Mouse (Mus musculus) MEL (cell line): ENCODE data around the gene Armh1. TPM values are rescaled to one million over a fixed set of nuclear protein-coding genes. Genes with fewer than 3 reads are reported as not detected.

Experiments used
- DNase-seq: peaks from one replicate; pipeline ENCODE4 v3.0.0; 2011; ENCODE audit warnings: low read depth, low spot score
- H3K27ac ChIP-seq: 2 replicates; pipeline ENCODE4 v1.5.1; 2012; ENCODE audit warnings: low read depth, mild to moderate bottlenecking, control low read depth, low read length, moderate library complexity; ENCODE audit not compliant: control insufficient read depth
- H3K27me3 ChIP-seq, 2 experiments: fragments of 150-350 bp in 1 of 2; sonication (generic) in 1 of 2; 2 replicates each; pipeline ENCODE4 v1.6.1; 2012; ENCODE audit warnings: low read length in 2 of 2, mild to moderate bottlenecking in 2 of 2, improper control_type of control experiment in 1 of 2, moderate library complexity in 1 of 2; ENCODE audit not compliant: insufficient read depth in 2 of 2, control insufficient read depth in 1 of 2
- H3K36me3 ChIP-seq, 2 experiments: 2 replicates each; pipeline ENCODE4 v1.6.1; 2012 to 2014; ENCODE audit warnings: low read length in 2 of 2, improper control_type of control experiment in 1 of 2, inconsistent platforms in 1 of 2, mild to moderate bottlenecking in 1 of 2; ENCODE audit not compliant: insufficient read depth in 2 of 2, control insufficient read depth in 1 of 2
- H3K4me1 ChIP-seq, 2 experiments: fragments of 150-350 bp in 1 of 2; sonication (generic) in 1 of 2; 2 replicates each; pipeline ENCODE4 v1.6.1; 2012; ENCODE audit warnings: low read length in 2 of 2, improper control_type of control experiment in 1 of 2, mild to moderate bottlenecking in 1 of 2; ENCODE audit not compliant: insufficient read depth in 2 of 2, control insufficient read depth in 1 of 2
- H3K4me3 ChIP-seq, 2 experiments: fragments of 150-350 bp in 1 of 2; sonication (generic) in 1 of 2; 2 replicates each; pipeline ENCODE4 v1.5.1; 2012; ENCODE audit warnings: low read depth in 2 of 2, low read length in 2 of 2, mild to moderate bottlenecking in 2 of 2, moderate library complexity in 2 of 2, control low read depth in 1 of 2, improper control_type of control experiment in 1 of 2; ENCODE audit not compliant: control insufficient read depth in 1 of 2, insufficient read depth in 1 of 2
- H3K79me2 ChIP-seq: 2 replicates; pipeline ENCODE4 v1.6.1; 2012; ENCODE audit warnings: mild to moderate bottlenecking, low read length, moderate library complexity; ENCODE audit not compliant: control insufficient read depth, poor library complexity, insufficient read depth
- H3K9ac ChIP-seq: 2 replicates; pipeline ENCODE4 v1.6.1; 2012; ENCODE audit warnings: low read depth, mild to moderate bottlenecking, control low read depth, low read length, moderate library complexity; ENCODE audit not compliant: control insufficient read depth, poor library complexity, severe bottlenecking
- H3K9me3 ChIP-seq: fragments of 150-350 bp; sonication (generic); replicated peaks from 2 replicates; pipeline ENCODE4 v1.6.1; 2012; ENCODE audit warnings: mild to moderate bottlenecking, low read length, improper control_type of control experiment, moderate library complexity; ENCODE audit not compliant: insufficient read depth
- BHLHE40 ChIP-seq: IDR thresholded peaks from 2 replicates; pipeline ENCODE4 v1.6.1; 2012; ENCODE audit warnings: low read depth, mild to moderate bottlenecking, inconsistent platforms, low read length, improper control_type of control experiment, borderline replicate concordance
- E2F4 ChIP-seq: IDR thresholded peaks from 2 replicates; pipeline ENCODE4 v1.6.1; 2011; ENCODE audit warnings: low read depth, low read length, improper control_type of control experiment, borderline replicate concordance
- ELF1 ChIP-seq: IDR thresholded peaks from 2 replicates; pipeline ENCODE4 v1.6.1; 2014; ENCODE audit warnings: low read depth, mild to moderate bottlenecking, inconsistent platforms, low read length, improper control_type of control experiment, moderate library complexity
- GABPA ChIP-seq: IDR thresholded peaks from 2 replicates; pipeline ENCODE4 v1.6.1; 2012; ENCODE audit warnings: low read depth, mild to moderate bottlenecking, inconsistent platforms, low read length, improper control_type of control experiment, moderate library complexity
- HCFC1 ChIP-seq: IDR thresholded peaks from 2 replicates; pipeline ENCODE4 v1.6.1; 2012; ENCODE audit warnings: low read depth, mild to moderate bottlenecking, inconsistent platforms, low read length, improper control_type of control experiment, moderate library complexity
- JUND ChIP-seq: IDR thresholded peaks from 2 replicates; pipeline ENCODE4 v1.6.1; 2011; ENCODE audit warnings: low read depth, mild to moderate bottlenecking, improper control_type of control experiment, low read length
- KAT2A ChIP-seq: conservative IDR thresholded peaks from 2 replicates; pipeline ENCODE4 v1.6.1; 2012; ENCODE audit warnings: low read depth, low read length, improper control_type of control experiment, inconsistent platforms
- MAX ChIP-seq: IDR thresholded peaks from 2 replicates; pipeline ENCODE4 v1.6.1; 2011; ENCODE audit warnings: low read length, improper control_type of control experiment
- MAZ ChIP-seq: IDR thresholded peaks from 2 replicates; pipeline ENCODE4 v1.6.1; 2012; ENCODE audit warnings: low read depth, mild to moderate bottlenecking, inconsistent platforms, low read length, improper control_type of control experiment
- MEF2A ChIP-seq: IDR thresholded peaks from 2 replicates; pipeline ENCODE4 v1.6.1; 2014; ENCODE audit warnings: low read depth, mild to moderate bottlenecking, inconsistent platforms, low read length, improper control_type of control experiment; ENCODE audit not compliant: poor library complexity, insufficient replicate concordance, severe bottlenecking; ENCODE audit errors: extremely low read depth
- MXI1 ChIP-seq: IDR thresholded peaks from 2 replicates; pipeline ENCODE4 v1.6.1; 2011; ENCODE audit warnings: mild to moderate bottlenecking, low read depth, low read length, improper control_type of control experiment
- NRF1 ChIP-seq: IDR thresholded peaks from 2 replicates; pipeline ENCODE4 v1.6.1; 2014; ENCODE audit warnings: low read depth, mild to moderate bottlenecking, inconsistent platforms, low read length, improper control_type of control experiment, moderate library complexity; ENCODE audit not compliant: poor library complexity, insufficient read depth, severe bottlenecking
- POLR2A ChIP-seq, 2 experiments: IDR thresholded peaks; 2 replicates each; pipeline ENCODE4 v1.6.1; 2011 to 2012; ENCODE audit warnings: low read length in 2 of 2, mild to moderate bottlenecking in 2 of 2, control low read depth in 1 of 2, improper control_type of control experiment in 1 of 2, low read depth in 1 of 2, moderate library complexity in 1 of 2; ENCODE audit not compliant: control insufficient read depth in 1 of 2, insufficient read depth in 1 of 2, poor library complexity in 1 of 2
- RCOR1 ChIP-seq: IDR thresholded peaks from 2 replicates; pipeline ENCODE4 v1.6.1; 2012; ENCODE audit warnings: low read depth, mild to moderate bottlenecking, inconsistent platforms, low read length, improper control_type of control experiment
- SMC3 ChIP-seq: IDR thresholded peaks from 2 replicates; pipeline ENCODE4 v1.6.1; 2011; ENCODE audit warnings: low read depth, low read length, improper control_type of control experiment
- TAL1 ChIP-seq: IDR thresholded peaks from 2 replicates; pipeline ENCODE4 v1.6.1; 2012; ENCODE audit warnings: mild to moderate bottlenecking, inconsistent platforms, low read length, moderate library complexity, mixed read lengths
- TBP ChIP-seq: IDR thresholded peaks from 2 replicates; pipeline ENCODE4 v1.8.0; 2011; ENCODE audit warnings: low read depth, low read length, improper control_type of control experiment
- TCF12 ChIP-seq: IDR thresholded peaks from 2 replicates; pipeline ENCODE4 v1.6.1; 2014; ENCODE audit warnings: low read depth, mild to moderate bottlenecking, inconsistent platforms, low read length, improper control_type of control experiment, moderate library complexity
- USF2 ChIP-seq, 2 experiments: IDR thresholded peaks; 2 replicates each; pipeline ENCODE4 v1.6.1; 2011 to 2012; ENCODE audit warnings: improper control_type of control experiment in 2 of 2, low read length in 2 of 2, borderline replicate concordance in 1 of 2, inconsistent platforms in 1 of 2, low read depth in 1 of 2, mild to moderate bottlenecking in 1 of 2; ENCODE audit not compliant: insufficient read depth in 1 of 2
- ZKSCAN1 ChIP-seq: IDR thresholded peaks from 2 replicates; pipeline ENCODE4 v1.6.1; 2012; ENCODE audit warnings: low read depth, mild to moderate bottlenecking, inconsistent platforms, low read length, improper control_type of control experiment, moderate library complexity
- ZMIZ1 ChIP-seq: IDR thresholded peaks from 2 replicates; pipeline ENCODE4 v1.6.1; 2012; ENCODE audit warnings: low read depth, mild to moderate bottlenecking, inconsistent platforms, low read length, improper control_type of control experiment, moderate library complexity
- polyA plus RNA-seq, 2 experiments: library from polyadenylated mRNA; stranded (reverse) in 1 of 2; unstranded in 1 of 2; fragments of >175 nt in 1 of 2; fragments of >200 nt in 1 of 2; gene quantifications; 2 replicates each; pipeline versions ENCODE4 v1.2.1 to v1.2.4; 2012; ENCODE audit warnings: low replicate concordance in 2 of 2, low read depth in 1 of 2; ENCODE audit not compliant: insufficient read length in 2 of 2, insufficient read depth in 1 of 2, missing spikeins in 1 of 2
- total RNA-seq: library from RNA; depleted of rRNA; stranded (reverse); fragments of 300-350 nt; gene quantifications from 2 replicates; pipeline ENCODE4 v1.2.3, GENCODE M21; 2012

Gene Armh1
- total and polyA plus RNA-seq, 3 experiments = not detected

DNA sequence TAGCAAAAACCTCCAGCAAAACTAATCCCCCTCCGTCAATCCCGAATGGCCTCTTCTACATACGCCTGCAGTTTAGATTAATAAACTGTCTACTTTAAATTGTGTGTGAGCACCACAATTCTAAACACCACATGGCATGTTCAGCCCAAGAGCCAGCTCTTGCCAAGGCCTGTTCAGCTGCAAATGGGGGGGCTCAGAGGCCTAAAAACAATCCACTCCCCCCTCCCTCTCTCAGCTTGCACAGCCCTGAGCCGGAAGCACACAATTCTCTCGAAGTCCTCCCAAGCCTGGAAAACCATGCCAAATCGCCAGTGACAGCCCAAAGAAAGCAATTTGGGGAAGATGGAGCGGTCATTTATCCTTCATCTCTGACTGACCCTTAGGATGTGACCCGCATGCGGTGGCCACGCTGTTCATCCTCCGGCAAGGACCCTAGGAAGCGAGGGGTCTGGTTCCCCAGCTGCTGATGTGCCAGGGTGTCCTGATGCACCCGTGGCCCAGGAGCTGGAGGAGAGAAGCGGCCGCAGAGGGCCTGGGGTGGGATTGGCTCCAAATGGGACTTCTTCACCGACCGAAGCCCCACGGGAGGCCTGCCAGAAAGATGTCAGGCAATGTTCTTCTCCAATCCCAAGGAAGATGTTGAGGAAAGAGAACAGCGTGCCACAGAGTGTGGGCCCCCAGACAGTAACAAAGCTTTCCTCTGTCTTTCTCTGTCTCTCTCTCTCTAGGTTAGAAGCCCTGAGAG, 45.1 kb upstream of the Armh1 start:
- no peaks in the 10 kb centered on the region for H3K79me2 ChIP-seq
- no peaks in the 10 kb centered on the region for H3K9me3 ChIP-seq
- H3K27me3 ChIP-seq = peaks cover 0 to 5% of the 10 kb centered on the region in 2 experiments; a peak in 3 of 4 replicates
- TF ChIP-seq ELF1 (no peak), MAZ (no peak), TBP (no peak), HCFC1 (no peak), MXI1 (no peak), SMC3 (no peak), BHLHE40 (no peak), NRF1 (no peak), MEF2A (no peak)
- no peaks in the 10 kb centered on the region for H3K36me3 ChIP-seq
- no peaks in the 10 kb centered on the region for H3K4me1 ChIP-seq
- no peak overlapping the region for H3K27ac ChIP-seq
- no peak overlapping the region for H3K4me3 ChIP-seq
- no peak for DNase-seq
- no peak overlapping the region for H3K9ac ChIP-seq

DNA sequence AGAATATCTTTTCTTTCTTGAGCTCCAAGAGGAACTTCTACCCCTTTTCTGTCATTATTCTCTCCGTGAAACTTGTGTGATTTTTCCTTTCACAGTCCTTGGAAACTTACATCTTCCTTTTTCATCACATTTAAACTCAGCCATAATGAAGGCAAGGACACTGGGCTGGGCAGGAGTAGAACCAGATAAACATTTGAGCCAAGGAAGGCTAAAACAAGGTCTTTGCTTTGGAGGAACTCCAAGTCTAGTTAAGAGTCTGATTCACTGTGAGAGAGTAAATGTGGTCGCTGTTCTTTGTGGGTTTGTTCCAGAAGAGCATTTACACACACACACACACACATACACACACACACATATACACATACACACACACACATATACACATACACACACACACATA, 39.8 kb upstream of the Armh1 start:
- Histone ChIP-seq H3K9ac (no peak overlapping the region), H3K27ac (no peak overlapping the region), H3K4me1 (peaks cover 3 to 14% of the 10 kb centered on the region in 2 experiments), H3K27me3 (no peaks in the 10 kb centered on the region), H3K9me3 (no peaks in the 10 kb centered on the region), H3K36me3 (peaks cover 2 to 4% of the 10 kb centered on the region in 2 experiments; a peak in 2 of 4 replicates), H3K79me2 (peaks cover 16% of the 10 kb centered on the region), H3K4me3 (no peak overlapping the region)
- TF ChIP-seq ZKSCAN1 (0 out of 2 replicates have a peak, but pooled peaks have one; percentile 30), POLR2A (IDR thresholded peaks at IDR 0.05; ENCODE audit: control insufficient read depth in 1 of 2, insufficient read depth in 1 of 2, low read depth in 1 of 2, low read length in 2 of 2, poor library complexity in 1 of 2) (no peak), BHLHE40 (no peak)
- DNase-seq = no peak

DNA sequence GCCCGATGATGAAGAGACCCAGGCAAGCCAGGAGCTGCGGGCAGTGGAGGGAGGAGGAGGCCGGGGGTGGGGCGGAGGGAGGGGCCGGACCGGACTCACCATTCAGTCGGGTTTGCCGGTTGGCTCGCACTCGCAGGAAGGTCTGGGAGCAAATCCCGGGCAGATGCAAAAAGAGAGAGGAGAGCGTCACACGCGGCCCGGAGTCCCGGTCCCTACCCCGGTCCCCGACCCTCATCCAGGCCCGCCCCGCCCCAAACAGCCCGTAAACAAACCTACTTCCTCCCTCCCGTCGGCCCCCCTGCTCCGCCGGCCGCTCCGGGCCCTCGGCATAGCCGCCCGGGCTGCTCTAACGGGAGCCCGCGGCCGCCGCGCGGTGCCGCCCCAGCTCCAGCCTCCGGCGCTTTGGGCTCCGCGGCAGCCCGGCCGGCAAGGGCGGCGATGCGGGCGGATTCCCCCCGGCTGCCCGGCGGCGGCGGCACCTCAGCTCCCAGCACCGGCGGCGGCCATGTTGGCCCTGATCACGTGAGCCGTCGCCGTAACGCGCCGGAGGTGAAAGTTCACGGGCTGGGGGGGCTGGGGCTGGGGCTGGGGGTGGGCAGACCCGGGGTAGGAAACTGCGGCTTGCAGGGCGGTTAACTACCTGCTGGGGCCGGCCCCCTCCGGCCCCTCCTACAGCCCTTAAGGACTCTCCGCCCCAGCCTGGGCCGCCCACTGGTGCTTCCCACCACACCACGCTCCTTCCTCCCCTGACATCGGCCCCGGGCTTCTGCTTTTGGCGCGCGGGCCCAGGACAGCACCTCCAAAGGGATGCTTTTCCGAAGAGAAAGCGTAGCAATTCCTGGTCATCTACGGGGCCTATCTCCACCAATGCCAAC, 37.2 kb upstream of the Armh1 start:
- DNase-seq = peak; percentile 93
- peaks cover 18% of the 10 kb centered on the region for H3K79me2 ChIP-seq
- TF ChIP-seq TCF12 = 0 out of 2 replicates have a peak, but pooled peaks have one; percentile 24
- no peak for TF ChIP-seq JUND
- 0 out of 2 replicates have a peak, but pooled peaks have one; percentile 70 for TF ChIP-seq MAX
- no peak for TF ChIP-seq E2F4
- no peak for TF ChIP-seq TAL1
- TF ChIP-seq NRF1 = no peak
- TF ChIP-seq ZMIZ1 = no peak; the same call in 1 of the 2 replicates
- TF ChIP-seq MXI1 = peak; percentile 73
- TF ChIP-seq MEF2A = no peak
- TF ChIP-seq SMC3 = no peak
- no peak for TF ChIP-seq RCOR1
- peak in 1 of 2 experiments; percentile 66; a peak in 2 of 4 replicates for TF ChIP-seq USF2 (IDR thresholded peaks at IDR 0.05; ENCODE audit: borderline replicate concordance in 1 of 2, insufficient read depth in 1 of 2, low read depth in 1 of 2, low read length in 2 of 2)
- no peak for TF ChIP-seq KAT2A
- no peak for TF ChIP-seq GABPA

More for the DNA sequence above, 37.2 kb upstream of the Armh1 start:
- no peaks in the 10 kb centered on the region for H3K9me3 ChIP-seq
- peak overlapping the region; percentile 90 for H3K9ac ChIP-seq
- peak overlapping the region; percentile 76 for H3K27ac ChIP-seq
- peaks cover 2 to 6% of the 10 kb centered on the region in 2 experiments; a peak in 2 of 4 replicates for H3K36me3 ChIP-seq
- H3K27me3 ChIP-seq = no peaks in the 10 kb centered on the region
- peaks cover 3 to 14% of the 10 kb centered on the region in 2 experiments for H3K4me1 ChIP-seq
- peak overlapping the region; percentile 89 to 93 for H3K4me3 ChIP-seq
